Mouse (Mus musculus): ENCODE data around the gene Stxbp2.

The Stxbp2 gene

DNA sequence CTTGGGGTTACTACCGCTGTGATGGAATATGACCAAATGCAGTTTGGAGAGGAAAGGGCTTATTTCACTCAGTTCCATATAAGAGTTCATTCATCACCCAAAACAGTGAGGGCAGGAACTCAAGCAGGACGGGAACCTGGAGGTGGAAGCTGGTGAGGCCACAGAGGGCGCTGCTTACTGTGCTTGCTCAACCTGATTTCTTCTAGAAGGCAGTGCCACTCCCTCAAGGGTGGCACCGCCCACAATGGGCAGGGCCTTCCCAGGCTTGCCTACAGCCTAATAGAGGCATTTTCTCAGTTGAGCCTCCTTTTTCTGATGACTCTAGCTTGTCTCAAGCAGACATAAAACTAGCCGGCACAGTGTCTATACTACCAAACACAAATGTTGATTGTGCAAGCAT lies 15.0 kb downstream of the Stxbp2 start:
- DNase-seq, result peak; percentile 48

DNA sequence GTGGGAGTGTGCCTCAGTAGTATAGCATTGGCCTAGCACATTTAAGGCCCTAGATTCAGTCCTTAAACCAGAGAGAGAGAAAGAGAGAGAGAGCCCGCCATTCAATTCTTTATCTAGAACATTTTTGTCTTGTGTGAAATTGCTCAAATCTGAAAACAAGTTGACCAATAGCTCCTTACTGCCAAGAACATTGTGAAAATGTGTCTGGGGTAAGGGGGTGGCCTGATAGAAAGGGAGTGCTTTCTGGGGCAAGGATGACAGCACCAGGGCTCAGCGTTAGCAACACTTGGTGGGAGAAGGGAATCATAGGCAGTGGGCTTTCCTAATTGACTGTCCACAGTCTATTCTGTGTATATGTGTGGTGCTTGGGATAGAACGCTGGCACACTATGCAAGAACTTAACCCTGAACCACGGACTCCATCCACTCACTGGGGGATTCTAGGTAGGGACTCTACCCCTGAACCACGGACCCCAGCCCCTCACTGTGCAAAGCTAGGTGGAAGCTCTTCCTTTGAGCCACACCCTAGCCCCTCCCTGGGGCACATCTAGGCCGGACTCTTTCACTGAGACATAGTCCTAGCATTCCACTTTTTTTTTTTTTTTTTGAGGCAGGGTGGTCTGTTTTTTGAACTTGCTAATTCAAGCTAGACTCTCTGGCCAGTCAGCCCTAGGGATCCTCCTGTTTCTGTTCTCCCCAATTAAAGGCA lies 16.2 kb downstream of the Stxbp2 start:
- no peak for DNase-seq

DNA sequence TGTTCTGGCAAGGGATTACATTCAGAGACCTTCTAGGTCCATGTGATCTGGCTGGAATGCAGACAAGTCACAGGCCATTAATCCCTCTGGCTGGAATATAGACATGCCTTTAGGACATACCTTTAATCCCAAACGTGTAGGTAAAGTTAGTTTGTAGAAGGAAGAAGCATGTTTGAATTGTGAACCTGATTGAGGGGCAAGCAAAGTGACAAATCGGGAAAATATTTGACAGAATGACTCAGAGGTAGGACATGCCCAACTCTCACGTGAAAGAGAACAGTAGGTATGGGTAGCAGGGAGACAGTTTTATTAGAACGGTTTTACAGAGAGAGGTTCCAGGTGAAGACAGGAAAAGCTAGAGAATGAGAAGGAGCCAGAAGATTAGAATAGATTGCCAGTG lies 16.8 kb downstream of the Stxbp2 start:
- DNase-seq, result no peak

DNA sequence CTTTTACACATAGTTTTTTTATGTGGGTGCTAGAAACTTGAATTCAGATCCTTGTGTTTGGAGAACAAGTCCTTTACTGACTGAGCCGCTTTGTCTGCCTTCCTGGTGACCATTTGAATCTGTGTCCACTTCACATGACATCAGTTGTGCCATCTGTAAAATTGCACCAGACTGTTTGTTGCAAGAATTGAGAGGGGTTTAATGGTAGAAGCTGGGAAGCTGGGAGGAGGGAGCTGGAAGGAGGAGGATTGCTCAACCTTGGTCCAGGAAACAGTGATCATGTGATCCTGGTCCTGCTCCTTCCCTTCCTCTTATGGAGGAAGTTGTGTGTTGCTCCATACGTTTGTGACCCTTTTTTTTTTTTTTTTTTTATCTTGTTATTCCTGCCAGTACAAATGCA lies 17.5 kb downstream of the Stxbp2 start:
- DNase-seq, result no peak

DNA sequence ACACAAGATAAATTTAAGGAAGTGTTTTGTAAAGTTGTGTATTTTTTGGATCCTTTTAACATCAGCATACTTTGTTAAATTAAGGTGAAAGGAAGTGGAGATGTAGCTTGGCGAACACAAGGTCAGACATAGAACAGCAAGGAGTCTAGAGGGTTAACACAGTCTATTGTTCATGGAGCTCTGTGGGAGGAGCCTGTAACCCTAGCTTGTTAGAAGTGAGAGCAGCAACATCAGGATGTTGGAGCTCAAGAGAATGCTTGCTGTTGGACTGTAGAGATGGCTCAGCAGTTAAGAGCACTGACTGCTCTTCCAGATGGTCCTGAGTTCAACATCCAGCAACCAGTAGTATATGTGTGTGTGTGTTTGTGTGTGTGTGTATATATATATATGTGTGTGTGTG lies 18.2 kb downstream of the Stxbp2 start:
- no peak for DNase-seq

DNA sequence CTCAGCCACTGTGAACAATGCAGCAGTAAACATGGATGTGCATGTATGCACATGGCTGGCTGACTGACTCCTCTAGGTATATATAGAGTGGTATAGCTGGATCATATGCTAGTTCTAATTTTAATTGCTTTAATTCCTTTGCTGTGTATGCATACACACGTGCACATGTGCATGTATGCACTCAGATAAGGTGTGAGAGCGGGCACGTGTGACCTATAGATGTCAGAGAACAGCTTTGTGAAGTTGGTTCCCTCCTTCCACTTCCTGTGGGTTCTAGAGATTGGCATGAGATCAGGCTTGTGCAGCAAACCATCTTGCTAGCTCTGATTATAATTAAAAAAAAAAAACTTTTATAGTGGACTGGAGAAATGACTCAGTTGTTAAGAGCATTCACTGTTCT lies 22.1 kb downstream of the Stxbp2 start:
- DNase-seq, result no peak

DNA sequence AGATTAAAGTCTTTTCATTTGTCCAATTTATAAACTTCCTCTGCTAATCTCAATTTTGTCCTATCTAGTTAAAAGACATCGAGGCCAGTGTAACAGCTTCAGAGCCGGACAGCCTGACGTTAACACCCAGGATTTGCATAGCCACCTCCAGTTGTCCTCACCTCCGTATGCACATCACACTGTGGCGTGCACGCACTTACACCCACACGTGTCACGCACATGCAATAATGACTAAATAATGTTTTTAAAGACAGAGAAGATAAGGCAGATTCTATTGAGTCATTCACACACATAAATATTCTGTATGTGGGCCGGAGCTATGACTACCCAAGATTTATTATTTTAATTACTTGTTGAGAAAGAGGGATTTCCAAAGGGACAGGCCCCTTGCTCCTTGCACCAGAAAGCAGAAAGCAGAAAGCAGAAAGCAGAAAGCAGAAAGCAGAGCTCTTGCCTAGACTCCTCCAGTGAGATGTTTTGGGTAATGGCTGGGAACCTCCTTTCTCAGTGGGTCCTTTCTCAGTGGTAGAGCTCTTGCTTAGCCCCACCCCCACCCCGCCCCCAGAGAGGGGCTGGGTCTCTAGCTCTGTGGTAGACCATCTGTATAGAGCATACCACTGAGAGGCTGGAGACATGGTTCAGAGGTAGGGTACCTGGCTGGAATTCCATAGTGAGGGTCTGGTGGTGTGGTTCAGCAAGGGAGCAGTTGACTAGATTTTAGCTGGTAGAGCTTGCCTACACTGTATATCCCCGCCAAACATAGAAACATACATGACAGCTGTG lies 24.2 kb downstream of the Stxbp2 start:
- no peak for DNase-seq

DNA sequence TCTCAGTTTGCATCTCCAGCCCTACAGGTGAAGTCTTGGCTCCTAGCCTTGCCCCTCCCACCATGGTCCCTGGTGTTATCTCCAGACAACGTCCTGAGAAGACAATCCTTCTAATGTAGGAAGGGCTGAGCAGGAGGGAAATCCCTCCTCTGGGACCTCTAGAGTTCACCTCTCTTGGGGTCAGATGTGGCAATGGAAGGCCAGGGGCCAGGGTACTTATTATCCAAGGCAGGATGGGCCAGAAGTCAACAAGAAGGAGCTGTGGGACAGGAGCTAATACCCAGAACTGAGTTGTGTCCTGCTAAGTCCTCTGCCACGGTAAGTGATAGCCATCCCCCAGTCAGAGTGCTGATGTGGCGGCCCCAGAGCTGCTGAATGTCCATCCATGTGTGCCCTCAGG lies 24.8 kb downstream of the Stxbp2 start, which contains the start of gene Retn:
Gene Retn (plus strand): TSS at position 245 of the 400 bp plus-strand sequence.
- no peak for DNase-seq

DNA sequence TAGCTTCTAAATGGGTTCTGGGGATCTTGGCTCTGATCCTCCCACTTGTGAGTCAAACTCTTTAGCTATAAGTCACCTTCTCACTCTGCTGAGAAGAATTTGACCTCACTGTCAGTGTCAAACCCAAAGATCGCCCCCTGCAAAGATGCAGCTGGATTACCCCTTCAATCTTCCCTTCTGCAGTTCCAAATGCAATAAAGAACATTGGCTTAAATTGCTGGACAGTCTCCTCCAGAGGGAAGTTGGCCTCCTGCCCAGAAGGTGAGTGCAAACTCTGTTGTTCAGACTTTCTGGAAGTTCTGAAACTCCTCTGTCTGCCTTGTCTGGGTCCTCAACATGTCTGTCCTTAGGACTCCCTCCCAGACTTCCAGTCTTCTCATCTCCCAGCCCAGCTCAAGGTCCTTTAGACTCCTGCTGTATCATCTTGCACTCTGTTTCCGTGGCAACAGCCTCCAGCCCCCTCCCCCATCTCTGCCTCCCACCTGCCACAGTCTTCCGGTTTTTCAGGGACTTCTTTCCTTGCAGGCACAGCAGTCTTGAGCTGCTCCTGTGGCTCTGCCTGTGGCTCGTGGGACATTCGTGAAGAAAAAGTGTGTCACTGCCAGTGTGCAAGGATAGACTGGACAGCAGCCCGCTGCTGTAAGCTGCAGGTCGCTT lies 26.1 kb downstream of the Stxbp2 start:
- no peak for DNase-seq

DNA sequence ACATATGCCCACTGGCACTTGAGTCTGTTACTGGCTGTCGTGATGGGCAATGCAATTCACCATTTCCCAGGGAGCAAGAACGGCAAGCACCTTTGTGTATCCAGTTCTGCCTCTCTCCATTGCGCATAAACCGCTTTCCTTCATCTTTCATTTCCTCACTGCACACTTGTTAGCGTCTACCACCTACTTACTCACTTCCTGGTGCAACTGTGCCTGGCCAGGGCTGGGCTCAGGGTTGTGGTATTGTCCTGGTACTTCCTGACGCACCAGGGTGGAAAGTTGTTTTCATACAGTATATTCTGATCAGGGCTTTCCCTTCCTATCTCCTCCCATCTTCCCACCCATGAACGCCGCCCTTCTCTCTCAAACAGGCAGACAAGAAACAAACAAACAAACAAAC lies 30.1 kb downstream of the Stxbp2 start:
- DNase-seq, result no peak

DNA sequence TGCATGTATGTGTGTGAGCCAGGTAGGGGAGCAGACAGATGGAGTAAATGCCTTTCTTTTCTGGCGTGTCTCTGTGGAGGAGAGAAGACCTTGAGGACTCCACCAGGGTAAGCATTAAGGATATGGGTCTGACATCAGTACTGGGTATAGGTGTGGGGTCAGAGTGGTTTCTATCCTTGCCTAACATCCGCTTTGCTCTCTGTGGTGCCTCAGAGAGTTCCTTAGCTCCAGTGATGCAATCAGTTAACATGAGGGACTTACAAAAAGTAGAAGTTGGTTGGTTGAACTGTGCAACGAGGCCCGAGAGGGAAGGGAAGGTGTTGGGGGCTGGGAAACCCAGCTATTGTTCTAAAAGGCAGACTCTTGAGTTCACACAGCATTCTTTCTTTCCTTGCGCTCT lies 33.6 kb downstream of the Stxbp2 start:
- DNase-seq, result no peak

DNA sequence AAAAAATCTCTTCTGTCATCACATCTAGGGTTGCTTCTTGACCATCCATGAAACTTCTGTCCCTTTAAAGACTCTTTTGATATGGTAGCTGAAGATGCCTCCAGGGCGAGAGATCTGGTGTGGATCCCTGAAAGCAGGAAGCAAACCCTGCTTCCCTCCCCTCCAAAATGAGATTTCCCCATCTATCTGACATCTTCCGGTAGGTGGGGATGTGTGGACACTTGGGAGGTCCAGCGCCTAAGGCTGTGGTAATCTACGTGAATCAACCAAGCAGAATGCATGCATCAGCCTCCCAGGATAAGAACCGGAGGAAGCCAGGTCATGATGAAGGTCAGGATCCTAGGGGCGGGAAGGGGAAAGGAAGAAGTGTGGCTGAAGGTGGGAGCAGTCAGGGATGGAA lies 34.8 kb downstream of the Stxbp2 start, which contains the start of gene Mcemp1:
Gene Mcemp1 (plus strand): TSS at position 248 of the 400 bp plus-strand sequence.
- DNase-seq, result no peak

DNA sequence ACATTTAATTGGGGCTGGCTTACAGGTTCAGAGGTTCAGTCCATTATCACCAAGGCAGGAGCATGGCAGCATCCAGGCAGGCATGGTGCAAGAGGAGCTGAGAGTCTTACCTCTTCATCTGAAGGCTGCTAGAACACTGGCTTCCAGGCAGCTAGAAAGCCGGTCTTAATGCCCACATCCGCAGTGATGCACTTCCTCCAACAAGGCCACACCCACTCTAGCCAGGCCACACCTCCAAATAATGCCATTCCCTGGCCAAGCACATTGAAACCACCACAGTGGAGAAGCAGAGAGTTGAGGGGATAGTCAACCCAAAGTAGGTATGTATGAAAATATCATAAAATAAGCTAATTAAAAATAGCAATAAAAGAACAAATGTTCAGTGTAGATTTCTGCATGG lies 39.6 kb downstream of the Stxbp2 start:
- no peak for DNase-seq

DNA sequence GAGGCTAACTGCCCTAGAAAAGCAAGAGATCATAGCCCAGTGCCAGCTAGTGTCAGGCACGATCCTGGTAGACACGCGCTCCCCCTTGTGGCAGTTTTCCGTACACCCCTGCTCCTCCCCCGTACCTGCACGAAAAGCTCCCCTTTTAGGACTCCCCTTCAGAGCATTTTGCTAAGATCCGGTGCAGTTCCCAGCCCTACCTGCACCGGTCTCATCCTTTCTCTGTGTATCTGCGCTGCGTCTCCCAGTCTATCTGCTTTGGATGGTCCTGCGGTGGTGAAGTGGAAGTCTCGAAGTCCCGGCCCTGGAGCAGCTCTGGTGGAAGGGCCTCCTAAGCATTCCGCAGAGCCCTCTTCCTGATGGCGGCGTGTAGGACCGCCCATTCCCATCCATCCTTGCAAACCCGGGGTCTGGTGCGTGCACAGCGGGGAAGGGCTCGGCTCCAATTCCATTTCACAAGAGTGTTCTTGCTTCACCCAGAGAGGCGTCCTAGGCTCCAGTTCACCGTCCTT lies 41.3 kb downstream of the Stxbp2 start, which contains the start of gene Fcor:
Gene Fcor (minus strand): TSS at position 383 of the 512 bp plus-strand sequence.
- peak; percentile 91 for DNase-seq

DNA sequence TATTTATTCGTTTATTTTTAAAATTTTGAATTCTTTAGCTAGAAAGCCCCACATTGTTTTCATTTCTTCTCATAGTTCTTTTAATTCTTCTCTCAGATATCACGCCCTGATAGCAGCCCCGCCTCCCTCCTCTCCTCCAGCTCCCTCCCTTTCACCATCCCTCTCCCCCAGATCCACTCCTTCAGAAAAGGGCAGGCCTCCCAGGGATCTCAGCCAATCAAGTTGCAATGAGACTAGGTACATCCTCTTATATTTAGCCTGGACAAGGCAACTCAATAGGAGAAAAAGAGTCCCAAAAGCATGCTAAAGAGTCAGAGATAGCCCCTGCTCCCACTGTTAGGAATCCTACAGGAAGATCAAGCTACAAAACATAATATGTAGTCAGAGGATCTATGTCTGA lies 43.9 kb downstream of the Stxbp2 start:
- DNase-seq, result no peak

DNA sequence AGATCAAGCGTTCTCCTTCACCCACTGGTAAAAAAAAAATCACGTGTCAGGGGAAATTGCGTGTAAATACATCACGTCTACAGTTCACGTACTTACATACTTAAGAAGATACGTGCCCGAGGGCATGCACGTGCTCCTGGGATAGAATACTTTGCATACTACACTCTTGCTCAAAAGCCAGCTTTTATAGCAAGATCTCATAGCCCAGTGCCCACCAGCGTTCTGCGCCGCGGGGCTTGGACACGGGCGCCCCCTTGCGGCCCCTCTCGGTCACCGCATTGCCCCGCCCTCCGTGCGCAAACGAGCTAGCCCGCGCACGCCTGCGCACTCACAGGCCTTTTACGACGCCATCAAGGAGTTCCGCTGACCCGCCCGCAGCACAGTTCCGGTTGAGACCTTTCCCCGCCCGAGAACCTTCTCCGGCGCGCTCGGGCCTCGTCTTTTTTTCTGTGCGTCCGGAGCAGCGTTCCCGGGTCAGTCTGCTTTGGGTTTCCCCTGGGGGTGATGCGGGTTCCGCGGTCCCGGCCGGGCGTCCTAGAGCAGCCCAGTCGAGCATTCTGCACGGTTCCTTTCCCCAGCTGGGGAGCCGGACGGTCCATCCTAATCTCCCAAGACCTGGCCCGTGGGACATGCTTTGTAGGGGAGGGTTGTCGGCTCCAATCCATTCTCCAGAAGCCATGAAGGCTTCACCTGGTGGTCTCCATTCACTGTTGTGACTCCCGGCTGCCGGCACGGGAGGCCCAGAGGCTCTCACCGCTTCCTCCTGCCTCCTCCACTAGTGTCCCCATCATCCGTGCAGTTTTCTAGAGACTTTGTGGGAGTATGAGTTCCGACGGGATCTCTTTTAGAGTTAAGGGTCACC lies 45.6 kb downstream of the Stxbp2 start, which contains the start of gene Trappc5:
Gene Trappc5 (plus strand): TSS at position 169 of the 862 bp plus-strand sequence.
- DNase-seq, result peak; percentile 97

DNA sequence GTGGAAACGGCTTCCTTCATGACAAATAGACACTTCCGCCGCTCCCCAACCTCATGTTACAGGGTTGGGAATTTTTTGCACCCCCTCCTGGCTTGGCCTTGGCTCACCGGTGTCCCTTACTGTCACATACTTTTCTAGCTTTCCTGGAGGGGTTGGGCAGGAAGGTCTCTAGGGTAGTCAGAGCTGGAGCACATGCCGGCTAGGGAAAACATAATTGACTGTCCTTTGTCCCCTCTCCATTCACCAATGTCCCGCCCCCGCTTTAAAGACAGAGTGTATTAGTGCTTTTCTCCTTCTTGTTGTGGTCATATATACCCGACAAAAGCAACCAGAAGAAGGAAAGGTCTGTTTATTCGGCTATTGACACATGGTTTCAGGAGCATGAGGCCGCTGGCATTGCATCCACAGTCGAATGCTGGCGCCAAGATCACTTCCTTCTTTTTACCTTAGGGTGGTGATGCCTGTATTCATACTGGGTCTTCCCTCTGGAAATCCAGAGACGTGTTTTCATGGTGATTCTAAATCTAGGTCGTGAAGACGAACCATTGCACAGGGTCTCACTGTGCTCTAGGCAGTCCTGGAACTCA lies 46.3 kb downstream of the Stxbp2 start:
- DNase-seq, result no peak

DNA sequence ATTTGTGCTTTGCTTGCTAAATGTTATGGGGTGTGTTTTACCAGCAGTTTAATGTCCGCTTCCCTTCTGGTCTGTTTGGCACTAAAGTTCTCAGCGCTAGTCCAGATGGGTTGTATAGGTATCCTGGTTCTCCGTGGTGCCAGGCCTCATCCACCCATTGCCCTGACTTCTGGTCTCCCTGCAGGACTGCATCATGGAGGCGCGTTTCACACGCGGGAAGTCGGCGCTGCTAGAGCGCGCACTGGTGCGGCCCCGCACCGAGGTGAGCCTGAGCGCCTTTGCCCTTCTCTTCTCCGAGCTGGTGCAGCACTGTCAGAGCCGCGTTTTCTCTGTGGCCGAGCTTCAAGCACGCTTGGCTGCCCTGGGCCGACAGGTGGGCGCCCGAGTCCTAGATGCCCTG lies 48.1 kb downstream of the Stxbp2 start:
- DNase-seq, result no peak

DNA sequence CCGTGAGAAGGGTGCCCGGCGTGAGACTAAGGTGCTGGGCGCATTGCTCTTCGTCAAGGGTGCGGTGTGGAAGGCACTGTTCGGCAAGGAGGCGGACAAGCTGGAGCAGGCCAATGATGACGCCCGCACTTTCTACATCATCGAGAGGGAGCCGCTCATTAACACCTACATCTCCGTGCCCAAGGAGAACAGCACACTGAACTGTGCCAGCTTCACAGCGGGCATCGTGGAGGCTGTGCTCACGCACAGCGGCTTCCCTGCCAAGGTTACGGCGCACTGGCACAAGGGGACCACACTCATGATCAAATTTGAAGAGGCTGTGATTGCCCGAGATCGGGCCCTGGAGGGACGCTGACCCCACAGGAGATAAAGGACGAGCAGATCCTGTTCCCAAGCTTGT lies 48.5 kb downstream of the Stxbp2 start:
- no peak for DNase-seq

DNA sequence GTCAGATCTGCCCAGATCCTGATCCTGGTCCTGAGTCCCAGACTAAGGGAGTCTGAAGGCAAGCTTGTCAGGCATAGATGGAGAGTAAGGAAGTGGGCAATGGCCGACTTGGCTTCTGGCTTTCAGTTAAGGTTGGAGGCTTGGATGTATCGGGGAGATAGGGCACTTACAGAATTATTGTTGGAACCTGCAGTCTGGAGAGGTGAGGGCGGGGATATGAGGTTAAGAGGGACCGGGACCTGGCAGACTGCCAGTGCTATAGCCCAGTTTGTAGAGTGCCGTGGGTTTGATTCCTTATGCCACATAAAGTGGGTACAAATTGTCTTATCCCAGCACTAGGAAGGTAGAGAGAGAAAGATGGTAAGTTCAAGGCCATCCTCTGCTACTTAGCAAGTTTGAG lies 48.9 kb downstream of the Stxbp2 start:
- no peak for DNase-seq

DNA sequence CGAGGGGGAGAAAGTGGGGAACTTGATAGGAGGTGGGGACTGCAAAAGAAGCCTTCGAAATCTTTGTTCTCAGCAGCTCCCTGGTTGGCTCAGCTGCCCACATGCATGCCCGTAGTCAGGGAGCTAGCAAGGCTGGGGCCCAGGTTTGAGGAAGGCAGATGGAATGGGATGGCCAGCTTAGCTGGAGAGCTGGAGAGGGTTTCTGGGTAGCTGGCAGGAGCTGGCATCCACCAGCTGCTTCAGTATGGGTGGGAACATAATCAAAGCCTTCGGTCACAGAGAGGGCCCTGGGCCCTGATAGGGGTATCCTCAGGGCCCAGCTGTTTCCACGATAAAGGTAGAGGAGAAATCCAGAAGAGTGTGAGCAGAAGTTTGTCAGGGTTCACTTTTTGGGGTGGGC lies 51.7 kb downstream of the Stxbp2 start:
- DNase-seq, result no peak
